Mouse (Mus musculus) mouse trophoblast stem cell (cell line): ENCODE results near the gene 9430015G10Rik.

Experiments
- in situ Hi-C, 2 experiments: fragments of 300-500 bp; cut with MseI, MboI; formaldehyde crosslinking; loops; 2 replicates in 1 of 2; 3 replicates in 1 of 2; pipeline ENCODE4 v1.15.1; 2025

9430015G10Rik gene

GRCm38 (mm10) chr4:156109570-156110331, at the start of gene 9430015G10Rik:
TSS of gene 9430015G10Rik (plus strand) at chr4:156109982.
- in situ Hi-C loops: no loop called here

DNA sequence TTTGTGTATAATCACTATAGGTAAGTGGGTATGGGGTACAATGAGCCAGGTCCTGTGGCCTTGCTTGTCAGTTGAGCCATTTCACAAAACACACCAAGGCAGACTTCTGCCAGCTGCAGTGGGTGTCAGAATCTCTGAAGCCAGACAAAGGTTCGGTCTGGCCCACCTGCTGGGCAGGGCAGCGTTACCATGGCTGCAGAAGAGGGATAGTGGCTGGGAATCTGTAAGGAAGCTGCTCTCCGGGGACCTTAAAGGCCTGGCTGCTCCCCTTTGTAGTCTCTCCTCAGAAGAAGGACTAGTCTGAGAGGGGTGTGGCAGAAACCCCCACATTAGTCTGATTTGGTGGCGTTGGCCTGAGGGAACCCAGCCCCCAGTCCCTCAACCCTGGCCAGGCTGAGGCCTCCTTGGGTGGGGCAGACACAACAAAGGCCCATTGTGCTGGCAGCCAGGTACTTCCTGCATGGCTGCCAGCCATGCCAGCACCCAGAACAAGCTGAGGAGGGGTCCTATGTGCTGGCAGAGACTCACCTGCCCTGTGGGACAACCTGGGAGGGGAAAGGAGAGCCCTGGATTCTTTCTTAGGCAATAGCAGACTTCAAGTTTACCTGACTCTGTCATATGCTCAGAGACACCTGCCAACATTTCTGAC, 45.8 kb upstream of the 9430015G10Rik start:
- in situ Hi-C loops: no loop called here

DNA sequence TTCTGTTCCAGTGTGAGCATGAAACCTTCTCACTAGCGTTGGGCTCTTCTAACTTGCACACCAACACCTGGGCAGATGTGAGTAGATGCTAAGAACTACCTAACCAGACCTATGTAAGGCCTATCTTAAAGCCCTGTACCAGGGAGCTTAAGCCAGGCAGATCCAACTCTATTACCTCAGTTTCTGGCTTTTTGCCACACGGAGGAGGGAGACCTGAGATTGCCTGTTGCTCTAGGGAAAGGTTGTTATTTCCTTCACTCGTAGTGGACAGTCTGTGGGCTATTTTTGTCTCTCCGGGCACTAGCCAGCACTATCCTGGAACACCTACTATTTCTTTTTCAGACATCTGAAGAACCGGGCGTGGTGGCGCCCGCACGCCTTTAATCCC, 45.3 kb upstream of the 9430015G10Rik start:
- in situ Hi-C loops: no loop called here

DNA sequence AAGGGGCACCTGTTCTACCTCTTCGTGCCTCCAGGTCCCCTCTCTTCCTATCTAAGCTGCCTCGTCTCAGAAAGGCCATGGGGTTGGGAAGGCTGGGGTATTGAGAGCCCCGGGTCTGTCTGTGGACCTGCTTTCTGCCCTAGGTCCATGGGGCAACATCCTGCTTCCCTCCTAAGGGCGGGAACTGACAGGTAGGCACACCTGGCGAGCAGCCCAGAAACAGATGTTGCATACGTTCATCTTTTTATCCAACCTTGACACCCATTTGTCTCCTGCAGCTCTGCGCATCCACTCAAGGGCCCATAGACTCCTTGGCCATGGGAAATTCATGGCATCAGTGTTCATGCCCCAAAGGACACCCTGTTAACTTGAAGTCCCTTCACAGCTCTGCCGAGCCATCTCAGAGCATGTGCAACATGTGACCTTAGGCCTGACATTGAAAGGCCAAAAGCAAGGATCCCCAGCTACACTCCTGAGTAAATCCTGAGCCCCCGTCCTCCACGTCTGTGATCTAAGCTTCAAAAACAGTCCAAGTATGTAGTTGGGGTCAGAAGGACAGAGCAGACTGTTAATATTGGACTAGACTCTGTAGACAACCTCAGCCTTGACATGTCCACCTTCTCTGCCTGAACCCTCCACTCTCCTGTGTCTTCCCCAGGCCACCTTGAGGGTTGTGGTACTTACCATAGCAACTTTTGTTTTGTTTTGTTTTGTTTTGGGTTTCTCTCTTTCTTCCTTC, 44.5 kb upstream of the 9430015G10Rik start:
- in situ Hi-C loops: no loop called here

- in situ Hi-C loops: no loop called here
Observed at GRCm38 (mm10) chr4:156067256-156067949, 42.4 kb upstream of the 9430015G10Rik start.

DNA sequence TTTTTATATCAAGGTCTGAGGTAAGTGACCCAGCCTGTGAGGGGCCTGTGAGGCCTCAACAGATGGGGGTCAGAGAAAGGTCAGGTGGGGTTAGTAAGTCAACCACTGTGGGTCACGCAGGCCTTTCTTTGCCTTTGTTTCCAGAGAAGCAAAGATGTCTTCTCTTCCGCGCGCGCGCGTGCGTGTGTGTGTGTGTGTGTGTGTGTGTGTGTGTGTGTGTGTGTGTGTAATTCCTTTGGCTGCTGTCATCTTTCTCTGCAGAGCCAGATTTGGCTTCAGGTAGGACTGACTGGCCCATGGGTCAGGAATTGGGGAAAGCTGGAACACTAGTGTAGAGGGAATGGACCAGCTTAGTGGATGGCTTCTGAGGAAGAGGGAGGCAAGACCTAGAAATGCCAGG, 40.1 kb upstream of the 9430015G10Rik start:
- in situ Hi-C loops: no loop called here

DNA sequence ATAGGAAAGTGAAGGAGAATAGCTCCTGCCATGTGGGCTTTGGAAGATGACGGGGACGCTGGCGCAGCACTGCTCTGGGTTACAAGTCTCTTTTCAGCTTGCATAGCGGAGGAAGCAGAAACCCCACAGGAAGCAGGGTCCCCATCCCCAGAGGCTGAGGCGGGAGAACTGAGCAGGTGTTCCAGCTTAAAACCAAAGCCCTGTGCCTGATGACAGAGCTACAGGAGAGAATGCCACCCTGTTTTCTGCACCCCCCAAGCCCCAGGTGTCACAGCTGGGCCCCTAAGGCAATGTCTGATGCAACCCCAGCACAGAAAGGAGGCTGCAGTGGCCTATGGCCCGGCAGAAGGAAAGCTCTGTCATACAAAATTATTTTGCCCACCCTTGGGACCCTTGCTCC, 39.5 kb upstream of the 9430015G10Rik start:
- in situ Hi-C loops: no loop called here

- in situ Hi-C loops: no loop called here
Observed at GRCm38 (mm10) chr4:156070716-156071115, 39.1 kb upstream of the 9430015G10Rik start.

DNA sequence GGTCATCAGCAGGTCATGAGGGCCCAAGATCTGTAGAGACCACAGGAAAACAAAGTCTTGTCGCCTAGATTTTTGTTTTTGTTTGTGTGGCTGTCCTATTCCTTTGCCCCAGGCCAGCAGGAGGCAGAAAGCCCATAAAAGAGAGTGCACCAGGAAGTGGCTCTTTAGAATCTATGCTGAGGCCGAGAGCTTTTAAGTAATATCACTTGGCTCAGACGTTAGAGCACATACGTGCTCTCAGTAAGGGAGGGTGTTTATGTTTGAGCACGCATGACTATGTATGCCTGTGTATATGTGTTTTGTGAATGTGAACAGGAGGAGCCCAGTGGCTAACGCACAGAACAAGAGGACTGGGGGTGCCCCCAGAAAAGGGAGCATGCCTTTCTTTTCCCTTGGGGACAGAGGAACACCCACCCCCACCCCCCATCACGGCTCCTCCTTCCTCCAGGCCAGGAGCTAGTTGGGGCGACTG, 32.8 kb upstream of the 9430015G10Rik start:
- in situ Hi-C loops: no loop called here

DNA sequence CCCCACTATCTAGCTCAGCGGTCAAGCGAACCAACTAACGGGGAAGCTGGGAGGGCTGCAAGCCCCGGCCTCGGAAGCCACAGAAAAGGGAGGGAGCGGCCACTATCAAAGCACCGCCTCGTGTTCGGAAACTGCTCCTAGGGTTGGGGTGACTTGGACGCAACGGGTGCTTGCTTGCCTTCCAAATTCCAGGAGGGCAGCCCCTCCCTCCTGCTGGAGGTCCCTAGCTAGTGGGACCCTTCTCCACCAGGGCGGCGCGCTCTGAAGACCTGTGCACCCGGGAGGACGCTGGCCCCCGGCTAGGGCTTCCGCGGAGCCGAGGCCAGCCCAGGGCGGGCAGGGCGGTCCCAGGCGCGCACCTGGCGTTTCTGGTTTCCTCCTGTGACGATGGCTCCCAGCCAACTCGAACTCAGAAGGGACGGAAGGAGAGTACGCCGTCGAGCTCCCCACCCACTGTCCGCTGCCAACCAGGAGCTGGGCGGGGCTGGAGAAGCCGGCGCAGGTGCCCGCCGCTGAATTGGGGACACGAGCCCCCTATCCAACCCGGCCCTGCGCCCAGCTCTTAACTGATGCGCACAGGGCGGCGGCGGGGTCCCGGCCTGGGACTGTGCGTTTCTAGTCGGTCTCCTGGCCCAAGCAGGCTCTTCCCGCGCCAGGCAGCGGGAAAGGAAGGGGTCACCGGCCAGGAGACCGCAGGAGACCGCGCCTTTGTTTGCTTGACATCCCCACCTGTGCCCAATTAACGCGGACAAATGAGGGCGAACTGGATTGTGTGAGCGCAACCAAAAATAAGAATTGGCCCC, 32.1 kb upstream of the 9430015G10Rik start:
- in situ Hi-C loops: no loop called here

- in situ Hi-C loops: no loop called here
Observed at GRCm38 (mm10) chr4:156082621-156083234, 27.1 kb upstream of the 9430015G10Rik start.

DNA sequence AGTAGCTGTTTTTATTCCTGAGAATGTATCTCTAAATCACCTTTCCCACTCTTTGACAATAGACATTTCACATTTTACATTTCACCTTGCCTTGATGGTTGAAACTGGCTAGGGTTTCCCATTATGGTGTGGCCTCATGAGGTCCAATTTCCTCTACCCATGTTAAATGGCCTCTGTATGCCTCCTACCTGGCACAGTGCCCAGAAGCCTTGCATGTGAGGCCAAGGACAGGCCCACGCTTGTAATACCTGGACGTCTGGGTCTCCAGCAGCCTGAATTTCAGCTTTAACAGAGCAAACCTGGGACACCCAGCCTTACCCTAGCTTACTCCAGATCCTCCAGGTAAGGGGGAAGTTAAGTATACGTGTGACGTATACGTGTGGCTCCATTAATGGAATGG, 26.4 kb upstream of the 9430015G10Rik start:
- in situ Hi-C loops: no loop called here

GRCm38 (mm10) chr4:156084096-156084879, 25.5 kb upstream of the 9430015G10Rik start:
- in situ Hi-C loops: no loop called here

- in situ Hi-C loops: no loop called here
Observed at GRCm38 (mm10) chr4:156085256-156085655, 24.5 kb upstream of the 9430015G10Rik start.

DNA sequence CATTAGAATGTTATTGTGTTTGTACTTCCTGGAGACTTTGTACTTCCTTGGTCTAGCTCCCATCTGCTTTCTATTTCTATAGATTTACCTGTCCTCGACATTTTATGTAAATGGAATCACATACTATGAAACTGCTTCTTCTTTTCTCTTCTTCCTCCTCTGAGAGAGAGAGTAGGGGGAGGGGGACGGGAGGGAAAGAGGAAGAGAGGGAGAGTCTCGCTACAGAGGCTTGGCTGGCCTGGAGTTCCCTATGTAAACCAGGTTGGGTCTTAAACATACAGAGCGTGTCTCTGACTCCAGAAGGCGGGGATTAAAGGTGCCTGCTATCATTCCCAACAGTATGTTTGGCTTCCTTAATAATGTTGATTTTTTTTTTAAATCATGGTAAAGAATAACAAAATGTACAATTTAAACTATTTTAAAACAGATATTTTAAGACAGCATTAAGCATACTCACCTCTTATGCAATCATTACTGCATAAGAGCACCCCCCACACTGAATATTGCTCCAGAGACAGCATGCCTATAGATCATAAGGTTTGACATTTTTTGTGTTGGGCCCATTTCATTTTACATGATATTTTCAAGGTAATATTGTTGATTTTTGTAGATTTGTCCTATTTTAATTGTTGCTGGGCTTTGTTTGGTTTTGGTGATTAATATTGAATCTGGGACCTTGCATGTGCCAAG, 22.2 kb upstream of the 9430015G10Rik start:
- in situ Hi-C loops: no loop called here

DNA sequence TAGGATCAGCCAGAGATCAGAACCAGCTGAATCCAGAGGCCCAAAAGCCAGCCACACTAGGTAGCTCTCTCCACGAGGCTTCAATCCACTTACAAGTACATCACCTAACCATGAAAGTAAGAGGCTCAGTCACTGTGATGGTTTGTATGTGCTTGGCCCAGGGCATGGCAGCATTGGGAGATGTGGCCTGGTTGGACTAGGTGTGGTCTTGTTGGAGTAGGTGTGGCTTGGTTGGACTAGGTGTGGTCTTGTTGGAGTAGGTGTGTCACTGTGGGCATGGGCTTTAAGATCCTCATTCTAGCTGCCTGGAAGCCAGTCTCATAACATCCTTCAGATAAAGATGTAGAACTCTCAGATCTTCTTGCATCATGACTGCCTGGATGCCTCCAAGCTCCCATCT, 18.5 kb upstream of the 9430015G10Rik start:
- in situ Hi-C loops: no loop called here

DNA sequence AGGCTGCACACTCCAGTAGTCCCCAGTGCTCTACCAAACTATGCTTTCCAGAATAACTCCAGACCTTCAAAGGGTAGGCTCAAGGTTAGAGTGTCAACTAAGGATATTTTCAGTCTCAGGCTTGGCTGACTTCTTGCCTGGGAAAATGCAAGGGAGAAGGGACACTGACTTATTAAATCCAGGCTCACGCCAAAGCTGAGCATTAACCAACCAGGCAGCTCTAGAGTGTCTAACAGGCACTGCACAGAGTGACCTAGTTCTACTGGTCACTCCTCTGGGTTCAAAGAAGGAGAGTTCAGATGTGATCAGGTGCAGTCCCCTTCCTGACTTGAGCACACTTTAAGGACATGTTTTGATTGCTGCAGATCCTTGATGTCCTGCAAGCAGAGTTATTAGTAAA, 17.0 kb upstream of the 9430015G10Rik start:
- in situ Hi-C loops: no loop called here

DNA sequence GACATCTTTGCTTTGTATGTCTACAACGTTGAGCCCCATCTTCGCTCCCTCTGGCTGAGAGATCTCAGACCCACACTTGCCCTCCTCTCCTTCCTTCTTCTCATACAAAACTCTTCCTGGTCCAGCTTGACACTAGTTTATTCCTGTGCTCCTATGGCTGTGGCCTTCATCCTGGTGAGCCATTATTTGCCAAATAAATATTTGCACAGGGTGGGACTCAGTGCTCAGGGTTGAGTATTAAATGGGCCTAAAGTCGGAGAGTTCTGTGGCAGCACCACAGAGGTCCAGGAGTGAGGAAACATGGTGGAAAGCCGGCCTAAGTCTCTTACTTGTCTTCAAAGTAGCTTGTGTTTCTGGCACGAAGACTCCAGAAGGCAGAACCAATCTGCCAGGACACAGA, 16.0 kb upstream of the 9430015G10Rik start:
- in situ Hi-C loops: no loop called here

GRCm38 (mm10) chr4:156096191-156096590, 13.6 kb upstream of the 9430015G10Rik start:
- in situ Hi-C loops: no loop called here
